Mouse (Mus musculus) embryonic facial prominence, embryonic 11.5 days (tissue): ENCODE data around the gene Foxn3. TPM values are rescaled to one million over a fixed set of nuclear protein-coding genes. Genes with fewer than 3 reads are reported as not detected.

ENCODE experiments used
- ATAC-seq: fragments of 200-750 bp; cut with Nextera tagmentation; replicated peaks from 2 replicates; pipeline ENCODE4 v1.8.0; 2017; ENCODE audit warnings: low read depth; ENCODE audit not compliant: insufficient number of reproducible peaks, low FRiP score, low TSS enrichment
- DNase-seq: peaks from one replicate; pipeline ENCODE4 v3.0.0-alpha.2; 2015; ENCODE audit warnings: low spot score
- H3K27ac ChIP-seq: fragments of 300-500 bp; sonication (generic); replicated peaks from 2 replicates; pipeline ENCODE4 v1.5.1; 2014; ENCODE audit warnings: mild to moderate bottlenecking, low read depth, low read length, control low read depth
- H3K27me3 ChIP-seq: fragments of 300-500 bp; sonication (generic); 2 replicates; pipeline ENCODE4 v1.6.1; 2014; ENCODE audit warnings: mild to moderate bottlenecking, low read length, moderate library complexity, mixed read lengths; ENCODE audit not compliant: control insufficient read depth, insufficient read depth
- H3K36me3 ChIP-seq: fragments of 300-500 bp; sonication (generic); replicated peaks from 2 replicates; pipeline ENCODE4 v1.6.1; 2014; ENCODE audit warnings: low read depth, mild to moderate bottlenecking, low read length, moderate library complexity, mixed read lengths; ENCODE audit not compliant: control insufficient read depth, insufficient read depth
- H3K4me1 ChIP-seq: fragments of 300-500 bp; sonication (generic); 2 replicates; pipeline ENCODE4 v1.6.1; 2014; ENCODE audit warnings: low read length, mixed read lengths; ENCODE audit not compliant: control insufficient read depth, insufficient read depth
- H3K4me2 ChIP-seq: fragments of 300-500 bp; sonication (generic); 2 replicates; pipeline ENCODE4 v1.6.1; 2014; ENCODE audit warnings: low read depth, mild to moderate bottlenecking, control low read depth, low read length, moderate library complexity
- H3K4me3 ChIP-seq: fragments of 300-500 bp; sonication (generic); 2 replicates; pipeline ENCODE4 v1.5.1; 2014; ENCODE audit warnings: low read depth, low read length, control low read depth
- H3K9ac ChIP-seq: fragments of 300-500 bp; sonication (generic); replicated peaks from 2 replicates; pipeline ENCODE4 v1.6.1; 2014; ENCODE audit warnings: mild to moderate bottlenecking, control low read depth, low read length
- H3K9me3 ChIP-seq: fragments of 300-500 bp; sonication (generic); replicated peaks from 2 replicates; pipeline ENCODE4 v1.6.1; 2016; ENCODE audit warnings: mild to moderate bottlenecking, low read length, inconsistent platforms, mixed read lengths; ENCODE audit not compliant: control insufficient read depth
- WGBS: fragments of 180-500 bp; shearing (Covaris S2); extraction: QIAGEN DNeasy Blood & Tissue Kit; methylation state at CpG from one replicate; pipeline ENCODE4 v1.1.7; 2014; 5-methylcytosine and 5-hydroxymethylcytosine counted together
- polyA plus RNA-seq: library from polyadenylated mRNA; unstranded; fragments of >200 nt; fragmentation: Nextera tagmentation; extraction: Ambion mirVana; gene quantifications from 2 replicates; pipeline ENCODE4 v1.2.1, GENCODE M21; 2014

Gene Foxn3
- polyA plus RNA-seq, 1 experiment from 2014 or later, result 80.5 TPM

- DNase-seq, result no peak
These were observed 204.7 kb downstream of the Foxn3 start for GRCm38 (mm10) chr12:99358698-99359097.

GRCm38 (mm10) chr12:99356660-99357059 lies 206.7 kb downstream of the Foxn3 start:
- no peak for ATAC-seq
- no peaks in the 10 kb centered on the region for H3K9me3 ChIP-seq
- H3K27ac ChIP-seq, result no peak overlapping the region
- H3K9ac ChIP-seq, result no peak overlapping the region
- no peaks in the 10 kb centered on the region for H3K27me3 ChIP-seq
- H3K4me3 ChIP-seq, result no peak overlapping the region
- no peak for DNase-seq
- no peaks in the 10 kb centered on the region for H3K36me3 ChIP-seq
- no peak overlapping the region for H3K4me2 ChIP-seq
- WGBS, result 90% methylated on average over 8 of the region's 8 CpGs
- H3K4me1 ChIP-seq, result no peaks in the 10 kb centered on the region; the same call in 1 of the 2 replicates

More at GRCm38 (mm10) chr12:99358698-99359097, 204.7 kb downstream of the Foxn3 start:
- no peak overlapping the region for H3K4me3 ChIP-seq
- H3K36me3 ChIP-seq, result no peaks in the 10 kb centered on the region
- no peak overlapping the region for H3K9ac ChIP-seq
- no peaks in the 10 kb centered on the region; the same call in 1 of the 2 replicates for H3K4me1 ChIP-seq
- no peak for ATAC-seq
- H3K4me2 ChIP-seq, result no peak overlapping the region
- no peaks in the 10 kb centered on the region for H3K27me3 ChIP-seq
- H3K27ac ChIP-seq, result no peak overlapping the region
- H3K9me3 ChIP-seq, result no peaks in the 10 kb centered on the region
- 86% methylated on average over 5 of the region's 5 CpGs for WGBS

- WGBS, result 91% methylated on average over 11 of the region's 11 CpGs
- ATAC-seq (no peak), DNase-seq (no peak)
- Histone ChIP-seq H3K4me1 (no peaks in the 10 kb centered on the region; the same call in 1 of the 2 replicates), H3K27ac (no peak overlapping the region), H3K4me2 (no peak overlapping the region), H3K9ac (no peak overlapping the region), H3K36me3 (no peaks in the 10 kb centered on the region), H3K4me3 (no peak overlapping the region), H3K27me3 (no peaks in the 10 kb centered on the region), H3K9me3 (no peaks in the 10 kb centered on the region)
These were observed 209.7 kb downstream of the Foxn3 start for GRCm38 (mm10) chr12:99353692-99354091.

- Histone ChIP-seq H3K27ac (no peak overlapping the region), H3K27me3 (no peaks in the 10 kb centered on the region), H3K9me3 (no peaks in the 10 kb centered on the region), H3K9ac (no peak overlapping the region), H3K4me1 (no peaks in the 10 kb centered on the region; the same call in 1 of the 2 replicates), H3K4me3 (no peak overlapping the region), H3K4me2 (no peak overlapping the region), H3K36me3 (no peaks in the 10 kb centered on the region)
- 90% methylated on average over 6 of the region's 6 CpGs for WGBS
- ATAC-seq (no peak), DNase-seq (no peak)
These were observed 210.8 kb downstream of the Foxn3 start for GRCm38 (mm10) chr12:99352583-99352982.

GRCm38 (mm10) chr12:99352136-99352535 lies 211.2 kb downstream of the Foxn3 start:
- Histone ChIP-seq H3K27me3 (no peaks in the 10 kb centered on the region), H3K9me3 (no peaks in the 10 kb centered on the region), H3K4me1 (no peaks in the 10 kb centered on the region; the same call in 1 of the 2 replicates), H3K4me2 (no peak overlapping the region), H3K36me3 (no peaks in the 10 kb centered on the region), H3K27ac (no peak overlapping the region), H3K9ac (no peak overlapping the region), H3K4me3 (no peak overlapping the region)
- no peak for ATAC-seq
- 86% methylated on average over 7 of the region's 7 CpGs for WGBS
- no peak for DNase-seq

- Histone ChIP-seq H3K4me2 (no peak overlapping the region), H3K27ac (no peak overlapping the region), H3K27me3 (no peaks in the 10 kb centered on the region), H3K4me1 (no peaks in the 10 kb centered on the region; the same call in 1 of the 2 replicates), H3K9ac (no peak overlapping the region), H3K4me3 (no peak overlapping the region), H3K9me3 (no peaks in the 10 kb centered on the region), H3K36me3 (no peaks in the 10 kb centered on the region)
- ATAC-seq (no peak), DNase-seq (no peak)
- 88% methylated on average over 9 of the region's 9 CpGs for WGBS
These were observed 211.7 kb downstream of the Foxn3 start for GRCm38 (mm10) chr12:99351731-99352130.

GRCm38 (mm10) chr12:99349650-99349997 lies 213.8 kb downstream of the Foxn3 start:
- DNase-seq (no peak), ATAC-seq (no peak)
- Histone ChIP-seq H3K9ac (no peak overlapping the region), H3K27me3 (no peaks in the 10 kb centered on the region), H3K4me1 (no peaks in the 10 kb centered on the region; the same call in 1 of the 2 replicates), H3K4me2 (no peak overlapping the region), H3K9me3 (no peaks in the 10 kb centered on the region), H3K27ac (no peak overlapping the region), H3K36me3 (no peaks in the 10 kb centered on the region), H3K4me3 (no peak overlapping the region)
- 83% methylated on average over 9 of the region's 9 CpGs for WGBS

- Histone ChIP-seq H3K4me3 (no peak overlapping the region), H3K4me2 (no peak overlapping the region), H3K36me3 (no peaks in the 10 kb centered on the region), H3K27me3 (no peaks in the 10 kb centered on the region), H3K4me1 (peaks cover 3% of the 10 kb centered on the region), H3K27ac (no peak overlapping the region), H3K9ac (no peak overlapping the region), H3K9me3 (no peaks in the 10 kb centered on the region)
- 86% methylated on average over 10 of the region's 10 CpGs for WGBS
- DNase-seq, result no peak
- ATAC-seq, result no peak
These were observed 214.3 kb downstream of the Foxn3 start for GRCm38 (mm10) chr12:99348940-99349649.
